Mouse (Mus musculus) lung, postnatal 0 days (tissue): ENCODE data around the gene Tsc22d1.

ENCODE experiments used
- CTCF ChIP-seq: IDR thresholded peaks from 2 replicates; pipeline ENCODE4 v1.5.1; 2016; ENCODE audit warnings: antibody characterized with exemption, mild to moderate bottlenecking
- EP300 ChIP-seq: IDR thresholded peaks from 2 replicates; pipeline ENCODE4 v1.6.1; 2016; ENCODE audit warnings: antibody characterized with exemption, mild to moderate bottlenecking, control low read depth

DNA sequence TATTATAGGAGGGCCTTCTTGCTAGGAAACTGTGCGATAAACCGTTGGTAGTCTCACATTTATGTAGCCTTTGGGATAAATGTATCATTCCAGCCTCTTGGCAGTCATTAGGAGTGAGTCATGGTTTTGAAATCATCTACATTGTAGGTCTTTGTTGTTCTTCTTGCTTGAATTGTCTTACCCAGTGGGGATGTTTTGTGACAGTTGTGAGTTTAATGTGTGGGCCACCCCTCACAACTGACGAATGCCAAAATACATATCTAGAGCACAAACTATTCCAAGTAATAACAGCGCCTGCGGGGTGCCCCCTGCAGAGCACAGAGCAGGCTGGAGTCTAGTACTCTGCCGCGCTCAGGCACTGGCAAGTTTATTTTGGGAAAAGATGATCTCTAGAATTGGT lies 40.4 kb downstream of the Tsc22d1 start:
- TF ChIP-seq CTCF (no peak), EP300 (no peak)
